Mouse (Mus musculus) testis, adult 2 months (tissue): ENCODE results near the gene Lcor.

Experiments used
- CTCF ChIP-seq: fragments of 200-500 bp; IDR thresholded peaks from 2 replicates; pipeline ENCODE4 v1.5.1; 2012; ENCODE audit warnings: low read depth, mild to moderate bottlenecking, inconsistent platforms, low read length, moderate library complexity; ENCODE audit not compliant: control insufficient read depth, insufficient read depth, insufficient replicate concordance
- POLR2A ChIP-seq: fragments of 200-500 bp; IDR thresholded peaks from 2 replicates; pipeline ENCODE4 v1.6.1; 2012; ENCODE audit warnings: low read depth, mild to moderate bottlenecking, inconsistent platforms, low read length, moderate library complexity; ENCODE audit not compliant: control insufficient read depth

GRCm38 (mm10) chr19:41473566-41474135 lies 8.8 kb upstream of the Lcor start:
- no peak for TF ChIP-seq CTCF
- TF ChIP-seq POLR2A, result no peak
